Mouse (Mus musculus): ENCODE measurements around the gene Mdm1. TPM values are rescaled to one million over a fixed set of nuclear protein-coding genes. Genes with fewer than 3 reads are reported as not detected.
"Not testable (repeated sequence)": the region's sequence is repeated elsewhere in the genome, so short reads cannot be mapped to it uniquely, and the experiment has no call there.

Gene Mdm1
- total and polyA plus RNA-seq, 2 experiments from 2014 or later: 19.1 to 32.9 TPM

GRCm38 (mm10) chr10:118172416-118172815, 30.8 kb downstream of the Mdm1 start:
- no peak overlapping the region for H3K9ac ChIP-seq (replicated peaks; ENCODE audit: low read length, poor library complexity, severe bottlenecking)
- no peak overlapping the region for H3K4me3 ChIP-seq (ENCODE audit: low read depth, low read length)
- ATAC-seq (ENCODE audit: low FRiP score): no peak
- no peak overlapping the region for H3K4me2 ChIP-seq (ENCODE audit: low read depth, low read length, poor library complexity, severe bottlenecking)
- no peak for DNase-seq (ENCODE audit: low spot score)
- TF ChIP-seq CTCF (IDR thresholded peaks at IDR 0.05): no peak
- H3K9me3 ChIP-seq (ENCODE audit: low read length): no peaks in the 10 kb centered on the region
- no peaks in the 10 kb centered on the region for H3K4me1 ChIP-seq (ENCODE audit: insufficient read depth, low read length)
- H3K27me3 ChIP-seq (ENCODE audit: insufficient read depth, low read length): no peaks in the 10 kb centered on the region
- H3K27ac ChIP-seq (ENCODE audit: low read depth, low read length): no peak overlapping the region
- WGBS: 67% methylated on average over 8 of the region's 8 CpGs
- no peaks in the 10 kb centered on the region for H3K36me3 ChIP-seq (ENCODE audit: insufficient read depth, low read length)

- DNase-seq (ENCODE audit: low spot score) (no peak), ATAC-seq (ENCODE audit: low FRiP score) (no peak)
- Histone ChIP-seq H3K9ac (replicated peaks; ENCODE audit: low read length, poor library complexity, severe bottlenecking) (no peak overlapping the region), H3K27ac (ENCODE audit: low read depth, low read length) (no peak overlapping the region), H3K4me1 (ENCODE audit: insufficient read depth, low read length) (no peaks in the 10 kb centered on the region), H3K4me3 (ENCODE audit: low read depth, low read length) (no peak overlapping the region), H3K36me3 (ENCODE audit: insufficient read depth, low read length) (no peaks in the 10 kb centered on the region), H3K4me2 (ENCODE audit: low read depth, low read length, poor library complexity, severe bottlenecking) (no peak overlapping the region), H3K27me3 (ENCODE audit: insufficient read depth, low read length) (no peaks in the 10 kb centered on the region), H3K9me3 (ENCODE audit: low read length) (no peaks in the 10 kb centered on the region)
- TF ChIP-seq CTCF (IDR thresholded peaks at IDR 0.05): no peak
- 93% methylated on average over 3 of the region's 3 CpGs for WGBS
These were observed 31.3 kb downstream of the Mdm1 start for GRCm38 (mm10) chr10:118172876-118173275.

GRCm38 (mm10) chr10:118175542-118175941, 33.9 kb downstream of the Mdm1 start:
- not testable (repeated sequence) for H3K36me3 ChIP-seq (ENCODE audit: insufficient read depth, low read length); ATAC-seq (ENCODE audit: low FRiP score); H3K4me1 ChIP-seq (ENCODE audit: insufficient read depth, low read length); H3K27ac ChIP-seq (ENCODE audit: low read depth, low read length); H3K4me2 ChIP-seq (ENCODE audit: low read depth, low read length, poor library complexity, severe bottlenecking); H3K27me3 ChIP-seq (ENCODE audit: insufficient read depth, low read length); DNase-seq (ENCODE audit: low spot score); H3K4me3 ChIP-seq (ENCODE audit: low read depth, low read length); H3K9me3 ChIP-seq (ENCODE audit: low read length); H3K9ac ChIP-seq (replicated peaks; ENCODE audit: low read length, poor library complexity, severe bottlenecking)
- 90% methylated on average over 4 of the region's 4 CpGs for WGBS

- H3K27me3 ChIP-seq (ENCODE audit: insufficient read depth, low read length): no peaks in the 10 kb centered on the region
- no peaks in the 10 kb centered on the region for H3K36me3 ChIP-seq (ENCODE audit: insufficient read depth, low read length)
- DNase-seq (ENCODE audit: low spot score): no peak
- WGBS: 83% methylated on average over 10 of the region's 10 CpGs
- H3K4me3 ChIP-seq (ENCODE audit: low read depth, low read length): no peak overlapping the region
- no peaks in the 10 kb centered on the region for H3K9me3 ChIP-seq (ENCODE audit: low read length)
- no peak for ATAC-seq (ENCODE audit: low FRiP score)
- no peak overlapping the region for H3K27ac ChIP-seq (ENCODE audit: low read depth, low read length)
- TF ChIP-seq CTCF (IDR thresholded peaks at IDR 0.05): no peak
- no peak overlapping the region for H3K4me2 ChIP-seq (ENCODE audit: low read depth, low read length, poor library complexity, severe bottlenecking)
- H3K4me1 ChIP-seq (ENCODE audit: insufficient read depth, low read length): no peaks in the 10 kb centered on the region
- H3K9ac ChIP-seq (replicated peaks; ENCODE audit: low read length, poor library complexity, severe bottlenecking): no peak overlapping the region
These were observed 37.1 kb downstream of the Mdm1 start for GRCm38 (mm10) chr10:118178735-118179151.

GRCm38 (mm10) chr10:118179265-118179664, 37.7 kb downstream of the Mdm1 start:
- Histone ChIP-seq H3K4me3 (ENCODE audit: low read depth, low read length) (no peak overlapping the region), H3K27me3 (ENCODE audit: insufficient read depth, low read length) (no peaks in the 10 kb centered on the region), H3K27ac (ENCODE audit: low read depth, low read length) (no peak overlapping the region), H3K9ac (replicated peaks; ENCODE audit: low read length, poor library complexity, severe bottlenecking) (no peak overlapping the region), H3K36me3 (ENCODE audit: insufficient read depth, low read length) (no peaks in the 10 kb centered on the region), H3K9me3 (ENCODE audit: low read length) (no peaks in the 10 kb centered on the region), H3K4me2 (ENCODE audit: low read depth, low read length, poor library complexity, severe bottlenecking) (no peak overlapping the region), H3K4me1 (ENCODE audit: insufficient read depth, low read length) (no peaks in the 10 kb centered on the region)
- TF ChIP-seq CTCF (IDR thresholded peaks at IDR 0.05): no peak
- DNase-seq (ENCODE audit: low spot score): no peak
- ATAC-seq (ENCODE audit: low FRiP score): no peak
- 95% methylated on average over 11 of the region's 11 CpGs for WGBS

GRCm38 (mm10) chr10:118195150-118195549, 53.5 kb downstream of the Mdm1 start:
- H3K4me3 ChIP-seq (ENCODE audit: low read depth, low read length); H3K4me1 ChIP-seq (ENCODE audit: insufficient read depth, low read length); H3K36me3 ChIP-seq (ENCODE audit: insufficient read depth, low read length); H3K4me2 ChIP-seq (ENCODE audit: low read depth, low read length, poor library complexity, severe bottlenecking); DNase-seq (ENCODE audit: low spot score); H3K27ac ChIP-seq (ENCODE audit: low read depth, low read length); H3K9me3 ChIP-seq (ENCODE audit: low read length); ATAC-seq (ENCODE audit: low FRiP score); H3K27me3 ChIP-seq (ENCODE audit: insufficient read depth, low read length); H3K9ac ChIP-seq (replicated peaks; ENCODE audit: low read length, poor library complexity, severe bottlenecking): not testable (repeated sequence)
- 35% methylated on average over 3 of the region's 3 CpGs for WGBS

All from midbrain, postnatal 0 days (tissue).